Mouse (Mus musculus): ENCODE measurements around the gene Crtc3.

Gene Crtc3

DNA sequence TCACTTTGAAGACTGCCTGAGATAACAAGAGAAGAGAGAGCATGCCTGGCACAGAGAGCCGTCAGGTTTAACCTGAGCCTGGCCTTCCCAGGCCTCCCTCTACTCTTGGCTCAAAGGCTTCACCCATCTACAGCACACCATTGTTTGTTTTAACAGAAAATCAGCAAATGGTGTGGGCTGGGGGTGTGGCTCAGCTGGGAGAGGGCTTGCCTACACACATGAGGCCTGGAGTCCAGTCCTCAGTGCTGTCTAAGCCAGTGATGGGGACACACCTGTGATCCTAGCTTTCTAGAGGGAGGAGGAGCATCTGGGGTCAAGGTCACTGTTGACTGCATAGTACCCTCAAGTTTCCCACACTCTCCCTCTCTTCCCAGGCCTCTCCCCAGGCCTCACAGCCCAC, 6.0 kb downstream of the Crtc3 start:
- DNase-seq (ENCODE audit: low spot score): peak; percentile 22

- no peak for DNase-seq (ENCODE audit: low spot score)
Measured at GRCm38 (mm10) chr7:80680218-80680847, 8.3 kb downstream of the Crtc3 start.

DNA sequence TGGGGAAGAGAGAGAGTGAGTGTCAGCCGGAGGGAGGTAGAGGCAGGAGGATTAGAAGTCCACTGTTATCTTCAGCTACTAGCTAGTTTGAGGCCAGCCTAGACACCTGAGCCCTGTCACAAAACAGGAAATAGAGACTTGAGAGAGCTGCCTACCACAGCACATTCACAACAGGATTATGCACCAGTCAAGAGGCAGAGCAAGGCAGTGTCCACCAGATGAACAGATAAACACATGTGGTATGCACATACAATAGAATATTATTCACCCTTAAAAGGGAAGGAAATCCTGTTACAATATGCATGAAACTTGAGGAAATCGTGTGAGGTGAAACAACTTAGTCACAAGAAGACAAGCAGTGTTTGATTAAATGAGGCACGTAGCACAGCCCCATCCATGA, 16.4 kb downstream of the Crtc3 start:
- DNase-seq (ENCODE audit: low spot score): no peak

DNA sequence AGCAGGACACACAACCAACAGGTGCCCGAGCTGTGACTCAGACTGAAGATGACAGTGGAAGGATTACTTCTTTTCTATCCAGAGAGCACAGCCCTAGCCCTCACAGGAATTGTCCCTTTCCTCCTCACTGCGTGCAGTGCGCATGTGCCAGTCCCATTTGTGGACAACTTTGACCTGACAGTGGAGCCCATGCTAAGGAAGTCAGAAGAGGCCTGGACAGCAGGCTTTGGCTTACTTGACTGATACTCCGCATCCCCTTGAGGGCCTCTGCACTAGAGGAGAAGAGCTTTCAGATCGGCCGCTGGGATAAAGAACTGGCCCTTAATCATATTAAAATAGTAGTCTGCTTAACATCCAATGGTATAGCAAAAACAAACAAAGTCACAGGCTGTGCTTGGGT, 17.8 kb downstream of the Crtc3 start:
- DNase-seq (ENCODE audit: low spot score): no peak

GRCm38 (mm10) chr7:80667190-80667589, 21.5 kb downstream of the Crtc3 start:
- no peak for DNase-seq (ENCODE audit: low spot score)

DNA sequence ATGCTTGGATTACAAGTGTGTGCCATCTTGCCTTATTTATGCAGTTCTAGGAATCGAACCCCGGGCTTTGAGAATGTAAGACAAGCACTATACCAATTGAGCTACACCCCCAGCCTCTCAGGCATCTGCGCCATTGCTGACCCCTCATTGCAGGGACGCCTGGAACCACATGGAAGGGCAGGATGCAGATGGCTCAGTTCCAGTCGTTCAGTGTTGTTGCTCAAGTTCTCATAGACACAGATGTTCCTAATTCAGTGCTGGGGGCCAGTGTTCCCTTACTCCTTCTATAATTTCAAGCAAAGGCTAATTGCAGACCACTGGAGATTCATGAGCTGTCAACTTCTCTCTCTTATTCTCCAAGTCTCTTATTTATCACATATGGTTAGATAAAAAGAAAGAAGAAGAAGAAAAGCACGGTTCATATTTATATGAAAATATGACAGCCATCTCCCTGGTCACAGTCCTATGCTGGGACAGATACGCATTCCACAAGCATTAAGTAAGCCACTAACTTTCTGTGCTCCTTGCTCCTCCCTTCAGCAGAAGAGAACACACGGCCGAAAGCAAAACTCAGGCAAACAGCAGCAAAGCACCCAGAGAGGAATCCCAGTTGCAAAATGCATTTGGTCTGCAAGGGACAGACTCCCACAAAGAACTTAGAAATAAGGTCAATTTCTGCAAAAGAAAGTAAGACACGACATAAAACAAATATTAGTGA, 22.3 kb downstream of the Crtc3 start:
- no peak for DNase-seq (ENCODE audit: low spot score)

GRCm38 (mm10) chr7:80661082-80661481, 27.6 kb downstream of the Crtc3 start:
- no peak for DNase-seq (ENCODE audit: low spot score)

- peak; percentile 60 for DNase-seq (ENCODE audit: low spot score)
Measured at GRCm38 (mm10) chr7:80660619-80661018, 28.1 kb downstream of the Crtc3 start.

DNA sequence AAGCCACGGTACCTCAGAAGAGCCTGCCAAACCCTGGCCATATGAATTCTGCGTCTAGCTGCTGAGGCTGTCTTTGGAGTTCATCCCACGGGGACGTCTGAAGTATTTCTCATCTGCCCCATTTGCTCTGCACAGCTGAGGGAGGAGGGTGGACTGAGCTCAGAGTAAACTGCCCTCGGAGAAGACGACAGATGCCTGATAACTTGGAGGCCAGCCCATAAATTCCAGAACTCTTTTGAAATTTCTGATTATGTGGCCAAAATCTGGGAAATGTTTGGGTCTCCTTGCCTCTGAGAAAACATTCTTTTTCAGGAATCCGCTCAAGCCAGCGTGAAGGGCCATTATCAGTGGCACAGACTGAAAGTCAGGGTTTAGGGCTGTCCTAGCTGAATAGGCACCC, 30.8 kb downstream of the Crtc3 start:
- peak; percentile 77 for DNase-seq (ENCODE audit: low spot score)

- DNase-seq (ENCODE audit: low spot score): no peak
Measured at GRCm38 (mm10) chr7:80655350-80656013, 33.2 kb downstream of the Crtc3 start.

DNA sequence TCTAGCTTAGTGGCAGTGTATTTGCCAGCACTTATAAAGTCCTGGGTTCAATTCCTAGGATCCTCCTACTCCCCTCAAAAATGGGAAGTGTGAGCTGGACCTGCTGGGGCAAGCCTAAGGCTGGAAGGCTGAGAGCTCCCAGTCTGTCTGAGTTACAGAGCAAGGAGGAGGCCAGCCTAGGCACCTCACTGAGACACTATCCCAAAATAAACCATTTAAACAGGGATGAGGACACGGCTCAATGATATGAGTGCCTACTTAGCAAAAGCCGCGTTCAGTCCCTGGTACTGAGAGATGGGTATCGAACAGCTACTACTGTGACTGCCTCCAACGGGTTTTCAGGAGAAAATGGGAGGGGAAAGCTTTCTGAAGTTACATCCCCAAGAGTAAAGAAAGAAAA, 33.8 kb downstream of the Crtc3 start:
- no peak for DNase-seq (ENCODE audit: low spot score)

- no peak for DNase-seq (ENCODE audit: low spot score)
Measured at GRCm38 (mm10) chr7:80654393-80654792, 34.3 kb downstream of the Crtc3 start.

DNA sequence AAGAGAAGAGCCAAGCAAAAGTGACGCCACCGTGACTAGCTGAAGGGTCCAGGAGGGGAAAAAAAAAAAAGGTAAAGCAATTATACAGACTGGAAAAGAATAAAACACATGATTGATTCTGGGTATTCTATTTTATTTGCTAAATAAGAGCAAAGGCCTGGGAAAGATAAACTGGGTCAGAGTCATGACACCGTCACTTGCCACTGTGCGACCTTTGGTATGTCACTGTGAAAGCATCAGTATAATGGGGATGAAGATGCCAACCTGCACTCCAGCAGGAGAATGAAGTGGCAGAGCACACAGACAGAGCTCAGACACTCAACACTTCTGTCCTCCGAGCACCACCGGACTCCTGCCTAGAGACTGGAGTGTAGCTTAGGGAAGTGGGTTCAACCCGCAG, 34.7 kb downstream of the Crtc3 start:
- DNase-seq (ENCODE audit: low spot score): no peak

GRCm38 (mm10) chr7:80653077-80653476, 35.6 kb downstream of the Crtc3 start:
- peak; percentile 38 for DNase-seq (ENCODE audit: low spot score)

DNA sequence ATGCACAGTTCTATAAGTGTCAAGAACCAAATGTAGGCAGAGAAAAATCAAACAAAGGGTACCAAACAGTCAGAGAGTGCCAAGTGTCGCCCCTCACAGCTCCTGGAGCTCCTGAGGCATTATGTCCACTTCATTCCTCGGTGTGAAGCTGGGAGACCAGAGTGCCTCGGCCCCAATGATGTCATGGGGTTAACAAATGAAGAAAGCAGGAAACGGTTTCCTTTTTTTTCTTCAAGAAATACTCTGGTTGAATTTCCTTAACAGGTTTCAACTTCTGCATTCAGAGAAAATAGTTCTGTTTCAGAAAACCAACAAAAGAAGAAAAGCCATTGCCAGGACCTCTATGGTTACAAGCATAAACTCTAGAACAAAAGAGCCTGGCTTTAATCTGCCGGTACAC, 36.4 kb downstream of the Crtc3 start:
- no peak for DNase-seq (ENCODE audit: low spot score)

GRCm38 (mm10) chr7:80647437-80647871, 41.2 kb downstream of the Crtc3 start:
- DNase-seq (ENCODE audit: low spot score): no peak

DNA sequence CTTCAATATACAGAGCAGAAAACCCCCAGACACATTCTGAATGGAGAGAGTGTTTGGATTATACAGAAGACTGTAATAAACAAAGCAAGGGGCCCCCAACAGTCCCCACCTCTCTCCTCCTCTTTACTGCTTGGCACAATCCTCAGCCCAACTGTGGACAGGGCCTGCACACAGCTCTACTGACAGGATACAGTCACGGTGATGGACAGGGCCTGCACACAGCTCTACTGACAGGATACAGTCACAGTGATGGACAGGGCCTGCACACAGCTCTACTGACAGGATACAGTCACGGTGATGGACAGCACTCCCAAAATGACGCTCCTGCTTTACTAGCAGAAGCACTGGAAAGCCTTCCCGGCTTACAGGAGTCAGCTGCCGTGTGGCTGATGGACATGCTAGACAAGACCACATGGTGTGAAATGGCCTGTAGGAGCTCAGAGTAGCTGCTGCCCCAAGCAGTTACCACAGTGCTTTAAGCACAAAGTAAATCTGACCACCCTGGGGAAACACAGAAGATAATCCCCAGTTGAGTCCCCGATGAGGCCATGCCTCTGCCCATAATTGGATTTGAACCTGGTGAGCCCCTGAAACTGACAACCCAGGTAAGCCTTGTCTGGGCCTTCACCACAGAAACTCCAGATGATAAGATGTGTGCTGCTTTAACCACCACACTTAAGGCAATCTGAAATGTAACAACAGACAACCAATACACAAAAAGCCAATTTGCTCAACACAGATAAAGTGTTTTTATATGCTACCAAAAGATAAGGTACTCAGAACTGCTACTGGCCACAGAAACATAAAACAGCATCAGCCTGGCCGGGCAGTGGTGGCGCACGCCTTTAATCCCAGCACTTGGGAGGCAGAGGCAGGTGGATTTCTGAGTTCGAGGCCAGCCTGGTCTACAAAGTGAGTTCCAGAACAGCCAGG, 42.3 kb downstream of the Crtc3 start:
- DNase-seq (ENCODE audit: low spot score): no peak

DNA sequence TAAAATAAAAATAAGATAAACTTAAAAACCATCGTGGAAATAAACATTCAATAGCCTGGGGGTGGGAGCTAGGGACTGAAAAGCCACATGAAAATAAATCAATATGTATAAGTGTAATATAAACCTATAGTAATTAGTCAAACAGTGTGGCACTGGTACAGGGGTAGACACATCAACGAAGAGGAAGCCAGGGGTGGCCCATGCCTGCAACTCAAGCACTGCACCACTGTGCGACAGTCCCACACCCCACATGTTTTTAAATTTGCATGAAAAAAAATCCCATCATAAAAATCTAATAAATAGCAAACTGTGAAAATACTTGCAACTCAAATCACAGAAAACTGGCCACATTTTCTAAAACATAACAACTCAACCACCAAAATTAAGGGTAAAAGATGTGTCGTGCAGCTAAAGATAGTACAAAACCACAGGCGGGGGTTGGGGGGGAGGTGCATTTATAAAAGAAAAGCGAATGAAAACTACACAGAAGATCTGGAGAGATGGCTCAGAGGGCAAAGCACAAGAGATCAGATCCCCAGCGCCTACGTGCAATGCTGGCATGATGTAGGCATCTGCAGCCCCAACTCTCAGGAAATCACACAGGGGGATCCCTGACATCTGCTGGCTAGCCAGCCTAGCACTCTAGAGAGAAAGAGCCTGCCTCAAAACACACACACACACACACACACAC, 45.6 kb downstream of the Crtc3 start:
- DNase-seq (ENCODE audit: low spot score): no peak

- peak; percentile 29 for DNase-seq (ENCODE audit: low spot score)
Measured at GRCm38 (mm10) chr7:80642552-80642951, 46.1 kb downstream of the Crtc3 start.

DNA sequence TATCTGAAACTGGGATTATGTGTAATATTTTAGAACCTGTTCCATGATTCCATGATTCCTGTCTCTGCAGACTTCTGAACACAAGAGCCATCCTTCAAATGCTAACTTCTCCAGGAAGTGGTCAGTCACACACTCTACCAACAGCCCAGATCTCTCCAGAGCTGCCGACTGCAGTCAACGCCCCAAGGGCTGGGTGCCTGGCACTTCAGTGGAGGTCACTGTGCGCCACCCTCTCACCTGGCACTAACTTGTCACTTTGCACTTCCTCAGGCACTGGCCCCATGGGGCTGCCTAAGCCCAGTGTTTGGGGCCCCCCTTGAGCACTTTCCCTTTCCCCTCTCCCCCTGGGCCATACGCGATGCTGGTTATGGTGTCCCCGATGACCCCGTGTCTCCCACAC, 46.8 kb downstream of the Crtc3 start:
- no peak for DNase-seq (ENCODE audit: low spot score)

- no peak for DNase-seq (ENCODE audit: low spot score)
Measured at GRCm38 (mm10) chr7:80641497-80641896, 47.2 kb downstream of the Crtc3 start.

- no peak for DNase-seq (ENCODE audit: low spot score)
Measured at GRCm38 (mm10) chr7:80639981-80640380, 48.7 kb downstream of the Crtc3 start.
